In genomic region chr10:63476167-63476647, GRCm38 (mm10) we compare ENCODE assay signal across 8 mouse cellular contexts. TPM values are rescaled to one million over a fixed set of nuclear protein-coding genes. Genes with fewer than 3 reads are reported as not detected.
A peak's percentile ranks its signal among the peaks of the same experiment; 100 is the strongest.
DNase-seq lines count a peak whose midpoint lies in the region; ATAC-seq lines count a peak whose summit lies in the region.

No protein-coding gene starts in this region.

- no peaks in the 10 kb centered on the region for H3K27me3 ChIP-seq in kidney, embryonic 14.5 days (ENCODE audit: control insufficient read depth, insufficient read depth, low read length)
- no peaks in the 10 kb centered on the region for H3K27me3 ChIP-seq in neural tube, embryonic 15.5 days (replicated peaks)
- H3K27me3 ChIP-seq in forebrain, embryonic 12.5 days = no peaks in the 10 kb centered on the region
- H3K27me3 ChIP-seq in midbrain, embryonic 15.5 days (replicated peaks) = no peaks in the 10 kb centered on the region

- no peaks in the 10 kb centered on the region for H3K36me3 ChIP-seq in kidney, embryonic 14.5 days (ENCODE audit: control insufficient read depth, insufficient read depth, low read length)
- H3K36me3 ChIP-seq in neural tube, embryonic 15.5 days = no peaks in the 10 kb centered on the region
- no peaks in the 10 kb centered on the region for H3K36me3 ChIP-seq in forebrain, embryonic 12.5 days (replicated peaks)
- H3K36me3 ChIP-seq in midbrain, embryonic 15.5 days (replicated peaks) = no peaks in the 10 kb centered on the region

- 69% methylated on average over 10 of the region's 10 CpGs for WGBS in kidney, embryonic 14.5 days
- WGBS in neural tube, embryonic 15.5 days = 70% methylated on average over 10 of the region's 10 CpGs
- WGBS in forebrain, embryonic 12.5 days = 90% methylated on average over 10 of the region's 10 CpGs
- WGBS in midbrain, embryonic 15.5 days = 84% methylated on average over 10 of the region's 10 CpGs

- H3K4me3 ChIP-seq in kidney, embryonic 14.5 days (ENCODE audit: low read length) = no peak overlapping the region
- no peak overlapping the region for H3K4me3 ChIP-seq in neural tube, embryonic 15.5 days (replicated peaks)
- no peak overlapping the region for H3K4me3 ChIP-seq in forebrain, embryonic 12.5 days (replicated peaks)
- H3K4me3 ChIP-seq in midbrain, embryonic 15.5 days = no peak overlapping the region

- DNase-seq in kidney, adult 9 months = peak; percentile 36
- DNase-seq in gastrocnemius, postnatal 10 days = peak; percentile 39
- DNase-seq in kidney, postnatal 10 days = peak; percentile 65

- H3K9me3 ChIP-seq in kidney, embryonic 14.5 days (ENCODE audit: control insufficient read depth, low read length) = no peaks in the 10 kb centered on the region
- no peaks in the 10 kb centered on the region for H3K9me3 ChIP-seq in neural tube, embryonic 15.5 days (replicated peaks)
- no peaks in the 10 kb centered on the region for H3K9me3 ChIP-seq in forebrain, embryonic 12.5 days
- H3K9me3 ChIP-seq in midbrain, embryonic 15.5 days = no peaks in the 10 kb centered on the region

- no peak overlapping the region for H3K4me2 ChIP-seq in kidney, embryonic 14.5 days (replicated peaks; ENCODE audit: low read depth, low read length)
- no peak overlapping the region for H3K4me2 ChIP-seq in neural tube, embryonic 15.5 days
- H3K4me2 ChIP-seq in forebrain, embryonic 12.5 days = no peak overlapping the region
- H3K4me2 ChIP-seq in midbrain, embryonic 15.5 days = no peak overlapping the region

- H3K27ac ChIP-seq in kidney, embryonic 14.5 days (ENCODE audit: low read depth, low read length) = no peak overlapping the region
- peak overlapping the region; percentile 60 for H3K27ac ChIP-seq in neural tube, embryonic 15.5 days (replicated peaks)
- H3K27ac ChIP-seq in forebrain, embryonic 12.5 days = no peak overlapping the region
- H3K27ac ChIP-seq in midbrain, embryonic 15.5 days = no peak overlapping the region

- no peak for ATAC-seq in kidney, embryonic 14.5 days (ENCODE audit: low FRiP score, low TSS enrichment)
- ATAC-seq in neural tube, embryonic 15.5 days (ENCODE audit: low FRiP score) = no peak; the same call in 1 of the 2 replicates
- ATAC-seq in forebrain, embryonic 12.5 days (ENCODE audit: low FRiP score) = no peak
- no peak for ATAC-seq in midbrain, embryonic 15.5 days (replicated peaks)
- ATAC-seq in megakaryocyte-erythroid progenitor cell, adult 5-6 weeks (replicated peaks; ENCODE audit: low FRiP score, low TSS enrichment, poor library complexity, severe bottlenecking) = no peak

- H3K9ac ChIP-seq in kidney, embryonic 14.5 days (ENCODE audit: low read depth, low read length) = no peak overlapping the region
- no peak overlapping the region for H3K9ac ChIP-seq in neural tube, embryonic 15.5 days (replicated peaks)
- no peak overlapping the region for H3K9ac ChIP-seq in forebrain, embryonic 12.5 days
- H3K9ac ChIP-seq in midbrain, embryonic 15.5 days = no peak overlapping the region

- no peaks in the 10 kb centered on the region for H3K4me1 ChIP-seq in kidney, embryonic 14.5 days (ENCODE audit: control insufficient read depth, insufficient read depth, low read length)
- no peaks in the 10 kb centered on the region for H3K4me1 ChIP-seq in neural tube, embryonic 15.5 days
- no peaks in the 10 kb centered on the region for H3K4me1 ChIP-seq in forebrain, embryonic 12.5 days
- H3K4me1 ChIP-seq in midbrain, embryonic 15.5 days = no peaks in the 10 kb centered on the region

RNA-seq across cellular contexts. Expression of gene Ctnna3, which starts 46.3 kb away (rescaled TPM):
- polyA plus RNA-seq in kidney, embryonic 14.5 days (2014; fragmentation: Nextera tagmentation; extraction: Ambion mirVana) = 0.21 and 0.55 TPM in 2 replicates
- total RNA-seq in gastrocnemius, postnatal 10 days (2021) = 10 to 100 TPM; 23.0 to 24.9 TPM
- polyA plus RNA-seq in neural tube, embryonic 15.5 days (2015; fragmentation: Nextera tagmentation; extraction: Ambion mirVana) = 7.9 and 9.5 TPM in 2 replicates
- 0.34 TPM in 1 of 2 replicates, not detected in the other for polyA plus RNA-seq in forebrain, embryonic 12.5 days (2016; fragmentation: Nextera tagmentation; extraction: Ambion mirVana)
- polyA plus RNA-seq in midbrain, embryonic 15.5 days (2015; fragmentation: Nextera tagmentation; extraction: Ambion mirVana) = 0.61 and 0.80 TPM in 2 replicates
- not detected in 2 replicates for total RNA-seq in megakaryocyte-erythroid progenitor cell, adult 5-6 weeks (2014; fragmentation: Nextera tagmentation)
- not detected in 2 replicates for total RNA-seq in megakaryocyte-erythroid progenitor cell, adult 5-6 weeks (2017)

RNA-seq across cellular contexts. Expression of gene Gm7075, which starts 54.6 kb away (rescaled TPM):
- not detected in 2 replicates for polyA plus RNA-seq in kidney, embryonic 14.5 days (2014; fragmentation: Nextera tagmentation; extraction: Ambion mirVana)
- total RNA-seq in gastrocnemius, postnatal 10 days (2021) = not detected
- polyA plus RNA-seq in neural tube, embryonic 15.5 days (2015; fragmentation: Nextera tagmentation; extraction: Ambion mirVana) = not detected in 2 replicates
- polyA plus RNA-seq in forebrain, embryonic 12.5 days (2016; fragmentation: Nextera tagmentation; extraction: Ambion mirVana) = not detected in 2 replicates
- polyA plus RNA-seq in midbrain, embryonic 15.5 days (2015; fragmentation: Nextera tagmentation; extraction: Ambion mirVana) = not detected in 2 replicates
- total RNA-seq in megakaryocyte-erythroid progenitor cell, adult 5-6 weeks (2014; fragmentation: Nextera tagmentation) = not detected in 2 replicates
- total RNA-seq in megakaryocyte-erythroid progenitor cell, adult 5-6 weeks (2017) = not detected in 2 replicates
